Mouse (Mus musculus) G1E-ER4 (cell line): Measurements from ENCODE around the gene Med8. TPM values are rescaled to one million over a fixed set of nuclear protein-coding genes. Genes with fewer than 3 reads are reported as not detected.

Source experiments
- GATA1 ChIP-seq: IDR thresholded peaks from one replicate; pipeline ENCODE4 v1.8.0; 2012; ENCODE audit warnings: low read length, inconsistent platforms
- polyA plus RNA-seq: library from polyadenylated mRNA; stranded (reverse); fragments of >175 nt; gene quantifications from 2 replicates; pipeline ENCODE4 v1.2.3, GENCODE M21; 2012

Med8 gene
- polyA plus RNA-seq, 1 experiment, result 25.1 TPM

- no peak for TF ChIP-seq GATA1
Measured at GRCm38 (mm10) chr4:118401421-118401820, 7.7 kb upstream of the Med8 start.

GRCm38 (mm10) chr4:118401918-118402317 is 7.2 kb upstream of the Med8 start:
- no peak for TF ChIP-seq GATA1

GRCm38 (mm10) chr4:118402701-118403100 is 6.4 kb upstream of the Med8 start:
- no peak for TF ChIP-seq GATA1

GRCm38 (mm10) chr4:118410871-118411270 is 1.7 kb downstream of the Med8 start:
- TF ChIP-seq GATA1, result no peak

- no peak for TF ChIP-seq GATA1
Measured at GRCm38 (mm10) chr4:118413553-118413952, 4.4 kb downstream of the Med8 start.

- TF ChIP-seq GATA1, result no peak
Measured at GRCm38 (mm10) chr4:118415779-118416178, 6.6 kb downstream of the Med8 start.

GRCm38 (mm10) chr4:118416329-118416728 is 7.2 kb downstream of the Med8 start:
- no peak for TF ChIP-seq GATA1

GRCm38 (mm10) chr4:118417112-118417797 is 8.1 kb downstream of the Med8 start:
- TF ChIP-seq GATA1, result no peak

- TF ChIP-seq GATA1, result no peak
Measured at GRCm38 (mm10) chr4:118421384-118421783, 12.2 kb downstream of the Med8 start.

GRCm38 (mm10) chr4:118424541-118425160 is 15.5 kb downstream of the Med8 start:
- TF ChIP-seq GATA1, result peak; percentile 91

GRCm38 (mm10) chr4:118425374-118425773 is 16.2 kb downstream of the Med8 start:
- no peak for TF ChIP-seq GATA1

GRCm38 (mm10) chr4:118427415-118427767 is 18.3 kb downstream of the Med8 start:
- TF ChIP-seq GATA1, result no peak

- TF ChIP-seq GATA1, result no peak
Measured at GRCm38 (mm10) chr4:118427768-118428451, 18.8 kb downstream of the Med8 start, which contains the start of gene Elovl1. Elovl1 (plus strand) TSS chr4:118428093.

GRCm38 (mm10) chr4:118428531-118429214 is 19.5 kb downstream of the Med8 start:
- no peak for TF ChIP-seq GATA1

- no peak for TF ChIP-seq GATA1
Measured at GRCm38 (mm10) chr4:118429215-118429895, 20.2 kb downstream of the Med8 start.

GRCm38 (mm10) chr4:118432332-118432731 is 23.2 kb downstream of the Med8 start:
- no peak for TF ChIP-seq GATA1
